Mouse (Mus musculus) CH12.LX (cell line): Measurements from ENCODE around the gene Rrbp1. TPM values are rescaled to one million over a fixed set of nuclear protein-coding genes. Genes with fewer than 3 reads are reported as not detected.

Experiments used
- DNase-seq: peaks from one replicate; pipeline ENCODE4 v3.0.0-alpha.2; 2013; ENCODE audit errors: extremely low read depth
- H3K27ac ChIP-seq: 2 replicates; pipeline ENCODE4 v1.5.1; 2012; ENCODE audit warnings: low read depth, mild to moderate bottlenecking, control low read depth, moderate library complexity; ENCODE audit not compliant: insufficient read depth
- H3K27me3 ChIP-seq: replicated peaks from 2 replicates; pipeline ENCODE3; 2012; ENCODE audit warnings: inconsistent platforms
- H3K36me3 ChIP-seq, 2 experiments: replicated peaks in 1 of 2; 2 replicates each; pipeline versions ENCODE3 to v1.6.1; 2012; ENCODE audit warnings: inconsistent platforms in 1 of 2, low read length in 1 of 2, mild to moderate bottlenecking in 1 of 2, mixed read lengths in 1 of 2, moderate library complexity in 1 of 2; ENCODE audit not compliant: control insufficient read depth in 1 of 2, insufficient read depth in 1 of 2
- H3K4me1 ChIP-seq, 2 experiments: 2 replicates each; pipeline ENCODE4 v1.6.1; 2012; ENCODE audit warnings: inconsistent platforms in 1 of 2, moderate library complexity in 1 of 2; ENCODE audit not compliant: insufficient read depth in 2 of 2, control insufficient read depth in 1 of 2
- H3K4me2 ChIP-seq: 2 replicates; pipeline ENCODE4 v1.6.1; 2012; ENCODE audit warnings: low read depth, mild to moderate bottlenecking, control low read depth; ENCODE audit not compliant: poor library complexity, insufficient read depth, severe bottlenecking
- H3K4me3 ChIP-seq, 3 experiments: fragments of 150-350 bp in 1 of 3; sonication (generic) in 1 of 3; replicated peaks in 1 of 3; 2 replicates each; pipeline versions ENCODE3 to v1.5.1; 2011 to 2012; ENCODE audit warnings: low read depth in 2 of 3, low read length in 2 of 3, mild to moderate bottlenecking in 2 of 3, moderate library complexity in 2 of 3, control low read depth in 1 of 3, improper control_type of control experiment in 1 of 3, inconsistent platforms in 1 of 3, mixed read lengths in 1 of 3; ENCODE audit not compliant: poor library complexity in 1 of 3
- H3K79me2 ChIP-seq: replicated peaks from 2 replicates; pipeline ENCODE4 v1.6.1; 2012; ENCODE audit warnings: mild to moderate bottlenecking, moderate library complexity; ENCODE audit not compliant: control insufficient read depth, poor library complexity, insufficient read depth, severe bottlenecking; ENCODE audit errors: extremely low read depth
- H3K9ac ChIP-seq: 2 replicates; pipeline ENCODE4 v1.6.1; 2012; ENCODE audit warnings: low read depth, mild to moderate bottlenecking, control low read depth, moderate library complexity; ENCODE audit not compliant: insufficient read depth
- H3K9me3 ChIP-seq: replicated peaks from 2 replicates; pipeline ENCODE3; 2012; ENCODE audit warnings: low read length, inconsistent platforms, mixed read lengths
- CHD1 ChIP-seq: IDR thresholded peaks from 2 replicates; pipeline ENCODE4 v1.6.1; 2012; ENCODE audit warnings: low read depth, low read length, improper control_type of control experiment, inconsistent platforms
- CHD2 ChIP-seq: IDR thresholded peaks from 2 replicates; pipeline ENCODE4 v1.6.1; 2011; ENCODE audit warnings: low read length, improper control_type of control experiment
- E2F4 ChIP-seq: IDR thresholded peaks from 2 replicates; pipeline ENCODE4 v1.6.1; 2011; ENCODE audit warnings: low read depth, low read length, improper control_type of control experiment; ENCODE audit not compliant: insufficient replicate concordance
- ELF1 ChIP-seq: IDR thresholded peaks from 2 replicates; pipeline ENCODE4 v1.6.1; 2014; ENCODE audit warnings: low read depth, mild to moderate bottlenecking, inconsistent platforms, low read length, improper control_type of control experiment
- ETS1 ChIP-seq: conservative IDR thresholded peaks from 2 replicates; pipeline ENCODE4 v1.6.1; 2012; ENCODE audit warnings: low read depth, mild to moderate bottlenecking, inconsistent platforms, low read length, improper control_type of control experiment, moderate library complexity
- GABPA ChIP-seq: IDR thresholded peaks from 2 replicates; pipeline ENCODE4 v1.6.1; 2012; ENCODE audit warnings: low read depth, low read length, improper control_type of control experiment, inconsistent platforms; ENCODE audit not compliant: insufficient replicate concordance
- HCFC1 ChIP-seq: IDR thresholded peaks from 2 replicates; pipeline ENCODE4 v1.6.1; 2012; ENCODE audit warnings: low read depth, mild to moderate bottlenecking, inconsistent platforms, low read length, improper control_type of control experiment
- IRF4 ChIP-seq: IDR thresholded peaks from 2 replicates; pipeline ENCODE4 v1.6.1; 2014; ENCODE audit warnings: low read depth, mild to moderate bottlenecking, inconsistent platforms, low read length, improper control_type of control experiment
- MAFK ChIP-seq: IDR thresholded peaks from 2 replicates; pipeline ENCODE4 v1.6.1; 2011; ENCODE audit warnings: low read length, improper control_type of control experiment; ENCODE audit not compliant: insufficient replicate concordance
- MAZ ChIP-seq: IDR thresholded peaks from 2 replicates; pipeline ENCODE4 v1.6.1; 2012; ENCODE audit warnings: low read depth, mild to moderate bottlenecking, inconsistent platforms, low read length, improper control_type of control experiment, moderate library complexity
- MEF2A ChIP-seq: IDR thresholded peaks from 2 replicates; pipeline ENCODE4 v1.6.1; 2014; ENCODE audit warnings: low read depth, mild to moderate bottlenecking, inconsistent platforms, low read length, improper control_type of control experiment, borderline replicate concordance
- MXI1 ChIP-seq: IDR thresholded peaks from 2 replicates; pipeline ENCODE4 v1.6.1; 2011; ENCODE audit warnings: mild to moderate bottlenecking, low read depth, low read length, improper control_type of control experiment
- MYC ChIP-seq: IDR thresholded peaks from 2 replicates; pipeline ENCODE4 v1.6.1; 2011; ENCODE audit warnings: low read depth, mild to moderate bottlenecking, improper control_type of control experiment, low read length
- NELFE ChIP-seq: IDR thresholded peaks from 2 replicates; pipeline ENCODE4 v1.6.1; 2011; ENCODE audit warnings: low read depth, low read length, improper control_type of control experiment
- NRF1 ChIP-seq: IDR thresholded peaks from 2 replicates; pipeline ENCODE4 v1.6.1; 2014; ENCODE audit warnings: low read depth, mild to moderate bottlenecking, inconsistent platforms, low read length, improper control_type of control experiment, moderate library complexity
- PAX5 ChIP-seq: IDR thresholded peaks from 2 replicates; pipeline ENCODE4 v1.6.1; 2012; ENCODE audit warnings: low read length, inconsistent platforms, mixed read lengths
- POLR2A ChIP-seq: IDR thresholded peaks from 2 replicates; pipeline ENCODE4 v1.6.1; 2011; ENCODE audit warnings: low read depth, mild to moderate bottlenecking, improper control_type of control experiment, low read length
- POLR2AphosphoS2 ChIP-seq: IDR thresholded peaks from 2 replicates; pipeline ENCODE4 v1.6.1; 2011; ENCODE audit warnings: low read depth, low read length, improper control_type of control experiment
- RAD21 ChIP-seq: IDR thresholded peaks from 2 replicates; pipeline ENCODE4 v1.6.1; 2011; ENCODE audit warnings: low read depth, mild to moderate bottlenecking, low read length, improper control_type of control experiment, moderate library complexity
- RCOR1 ChIP-seq: conservative IDR thresholded peaks from 2 replicates; pipeline ENCODE4 v1.6.1; 2012; ENCODE audit warnings: low read depth, mild to moderate bottlenecking, inconsistent platforms, low read length, improper control_type of control experiment
- SIN3A ChIP-seq: IDR thresholded peaks from 2 replicates; pipeline ENCODE4 v1.6.1; 2012; ENCODE audit warnings: low read length, improper control_type of control experiment, inconsistent platforms
- SMC3 ChIP-seq: IDR thresholded peaks from 2 replicates; pipeline ENCODE4 v1.6.1; 2011; ENCODE audit warnings: low read depth, low read length, improper control_type of control experiment
- TBP ChIP-seq: conservative IDR thresholded peaks from 2 replicates; pipeline ENCODE4 v1.6.1; 2011; ENCODE audit warnings: low read depth, low read length, improper control_type of control experiment
- UBTF ChIP-seq: IDR thresholded peaks from 2 replicates; pipeline ENCODE4 v1.6.1; 2012; ENCODE audit warnings: low read depth, mild to moderate bottlenecking, inconsistent platforms, low read length, improper control_type of control experiment, moderate library complexity
- USF1 ChIP-seq: IDR thresholded peaks from 2 replicates; pipeline ENCODE4 v1.6.1; 2014; ENCODE audit warnings: low read depth, mild to moderate bottlenecking, inconsistent platforms, low read length, improper control_type of control experiment
- USF2 ChIP-seq: conservative IDR thresholded peaks from 2 replicates; pipeline ENCODE4 v1.6.1; 2011; ENCODE audit warnings: low read depth, low read length, improper control_type of control experiment
- ZC3H11A ChIP-seq: IDR thresholded peaks from 2 replicates; pipeline ENCODE4 v1.6.1; 2012; ENCODE audit warnings: low read depth, mild to moderate bottlenecking, inconsistent platforms, low read length, improper control_type of control experiment
- ZKSCAN1 ChIP-seq: IDR thresholded peaks from 2 replicates; pipeline ENCODE4 v1.6.1; 2012; ENCODE audit warnings: low read depth, inconsistent platforms, low read length, improper control_type of control experiment, borderline replicate concordance
- ZMIZ1 ChIP-seq: IDR thresholded peaks from 2 replicates; pipeline ENCODE4 v1.6.1; 2012; ENCODE audit warnings: low read depth, mild to moderate bottlenecking, inconsistent platforms, low read length, improper control_type of control experiment
- ZNF384 ChIP-seq: IDR thresholded peaks from 2 replicates; pipeline ENCODE4 v1.6.1; 2012; ENCODE audit warnings: low read depth, low read length, improper control_type of control experiment, inconsistent platforms
- dilution Hi-C: fragments of 300-500 bp; cut with MboI; formaldehyde crosslinking; loops from 2 replicates; pipeline ENCODE4 v1.14.3; 2020; ENCODE audit warnings: low sequenced_read_pairs; ENCODE audit not compliant: extremely low pct_unique_long_range_greater_than_20kb, extremely low pct_ligation_motif_present
- in situ Hi-C: fragments of 300-500 bp; cut with MboI; formaldehyde crosslinking; loops from 3 replicates; pipeline ENCODE4 v1.14.3; 2019; ENCODE audit warnings: low sequenced_read_pairs, low pct_ligation_motif_present, low pct_unique_long_range_greater_than_20kb, mixed read lengths
- polyA plus RNA-seq: library from polyadenylated mRNA; unstranded; fragments of >175 nt; gene quantifications from 2 replicates; pipeline ENCODE4 v1.2.1, GENCODE M21; 2012; ENCODE audit warnings: low read depth; ENCODE audit not compliant: insufficient read length
- total RNA-seq, 2 experiments: library from RNA; depleted of rRNA; stranded (reverse); fragments of 300-350 nt in 1 of 2; fragments of >200 nt in 1 of 2; gene quantifications; 2 replicates each; pipeline ENCODE4 v1.2.3; 2012 to 2014

The Rrbp1 gene
- total and polyA plus RNA-seq, 3 experiments = 42.4 to 127 (median 49.3) TPM

DNA sequence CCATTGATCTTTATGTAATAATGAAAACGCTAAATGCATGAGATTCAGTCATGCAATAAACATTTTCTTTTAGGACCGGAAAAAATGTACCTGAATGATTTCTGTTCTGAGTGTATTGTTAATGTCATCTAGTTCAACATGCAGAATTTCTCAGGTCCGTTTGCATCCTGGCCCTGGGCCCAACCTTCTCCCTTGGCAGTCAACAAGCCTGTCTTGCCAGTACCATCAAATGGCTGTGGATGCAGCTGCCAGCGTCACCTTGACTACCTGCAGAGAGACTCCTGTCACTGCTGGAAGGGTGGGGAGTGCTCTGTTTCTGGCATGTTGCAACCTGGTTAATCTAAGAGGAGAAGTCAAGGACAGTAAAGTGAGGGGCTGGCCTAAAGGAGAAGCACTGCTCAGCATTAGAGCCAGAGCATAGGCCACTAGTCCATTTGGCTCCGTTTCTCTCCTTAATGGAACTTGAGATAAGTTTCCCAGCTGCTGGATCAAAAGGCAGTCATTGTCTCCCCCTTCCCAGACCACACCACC, 110.2 kb downstream of the Rrbp1 start:
- in situ Hi-C loops = no loop called here

DNA sequence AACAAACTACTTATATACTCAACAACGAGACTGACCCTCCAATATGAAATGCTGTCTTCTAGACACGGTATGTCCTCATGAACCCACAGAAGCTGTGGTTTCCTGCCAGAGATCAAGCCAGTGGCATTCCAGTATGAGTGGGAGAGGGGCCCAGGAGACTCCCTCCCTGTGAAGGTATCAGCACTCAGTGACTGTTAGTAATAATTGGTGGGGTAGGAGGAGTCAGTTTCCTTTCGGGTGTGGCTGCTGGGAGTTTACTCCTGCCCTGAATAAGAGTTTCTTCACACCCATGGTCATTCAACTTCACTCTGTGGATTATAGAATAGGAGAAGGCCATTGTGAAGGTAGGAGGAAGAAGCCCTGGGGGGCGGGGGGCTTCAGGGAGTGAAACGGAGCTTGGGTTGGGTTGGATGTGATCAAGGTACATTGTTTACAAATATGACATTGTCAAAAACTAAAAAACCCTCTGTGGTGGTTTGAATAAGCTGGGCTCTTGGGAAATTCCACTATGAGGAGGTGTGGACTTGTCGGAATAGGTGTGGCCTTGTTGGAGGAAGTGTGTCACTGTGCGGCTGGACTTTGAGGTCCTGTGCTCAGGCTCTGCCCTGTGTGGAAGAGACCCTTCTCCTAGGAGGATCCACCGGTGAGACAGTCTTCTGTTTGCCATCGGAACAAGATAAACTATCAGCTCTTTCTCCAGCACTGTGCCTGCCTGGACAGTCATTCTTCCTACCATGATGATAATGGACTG, 111.4 kb downstream of the Rrbp1 start:
- Histone ChIP-seq H3K4me2 (peak overlapping the region; percentile 86), H3K36me3 (no peaks in the 10 kb centered on the region), H3K27me3 (no peaks in the 10 kb centered on the region), H3K4me1 (peaks cover 8 to 40% of the 10 kb centered on the region in 2 experiments; a peak in 3 of 4 replicates), H3K4me3 (peak overlapping the region in 1 of 3 experiments; percentile 36), H3K9ac (peak overlapping the region; percentile 56), H3K27ac (peak overlapping the region; percentile 65), H3K9me3 (no peaks in the 10 kb centered on the region), H3K79me2 (no peaks in the 10 kb centered on the region)
- DNase-seq = no peak
- dilution Hi-C loops (no loop called here), in situ Hi-C loops (no loop called here)
- no peak for TF ChIP-seq USF2
- peak; percentile 30; the same call in 1 of the 2 replicates for TF ChIP-seq ELF1
- TF ChIP-seq IRF4 = peak; percentile 54
- TF ChIP-seq UBTF = no peak
- TF ChIP-seq MYC = no peak
- no peak for TF ChIP-seq MAZ
- no peak for TF ChIP-seq E2F4
- no peak for TF ChIP-seq NELFE
- no peak for TF ChIP-seq ZC3H11A
- no peak for TF ChIP-seq RCOR1
- TF ChIP-seq USF1 = no peak
- TF ChIP-seq MAFK = no peak
- no peak for TF ChIP-seq ZNF384
- TF ChIP-seq NRF1 = no peak
- TF ChIP-seq ETS1 = no peak
- 0 out of 2 replicates have a peak, but pooled peaks have one; percentile 32 for TF ChIP-seq TBP
- no peak for TF ChIP-seq SIN3A
- 0 out of 2 replicates have a peak, but pooled peaks have one; percentile 48 for TF ChIP-seq ZMIZ1
- TF ChIP-seq POLR2AphosphoS2 = no peak
- TF ChIP-seq CHD1 = no peak
- TF ChIP-seq POLR2A = peak; percentile 58
- no peak for TF ChIP-seq RAD21
- TF ChIP-seq HCFC1 = no peak
- TF ChIP-seq MEF2A = peak; percentile 49; the same call in 1 of the 2 replicates
- 0 out of 2 replicates have a peak, but pooled peaks have one; percentile 17 for TF ChIP-seq MXI1
- no peak for TF ChIP-seq GABPA

More for the DNA sequence above, 110.2 kb downstream of the Rrbp1 start:
- H3K36me3 ChIP-seq = no peaks in the 10 kb centered on the region
- dilution Hi-C loops = no loop called here
- no peak overlapping the region for H3K4me2 ChIP-seq
- no peaks in the 10 kb centered on the region for H3K9me3 ChIP-seq
- H3K27ac ChIP-seq = no peak overlapping the region
- H3K9ac ChIP-seq = no peak overlapping the region
- no peak for TF ChIP-seq PAX5
- TF ChIP-seq RAD21 = no peak
- no peak for TF ChIP-seq MYC
- TF ChIP-seq CHD2 = no peak
- no peak for TF ChIP-seq ZNF384
- no peak for TF ChIP-seq ZC3H11A
- TF ChIP-seq ZKSCAN1 = no peak
- no peak for TF ChIP-seq POLR2AphosphoS2
- no peak for TF ChIP-seq MEF2A
- no peak for TF ChIP-seq SIN3A
- TF ChIP-seq SMC3 = no peak
- no peak for TF ChIP-seq USF2
- TF ChIP-seq ETS1 = no peak
- H3K4me3 ChIP-seq = no peak overlapping the region
- H3K79me2 ChIP-seq = no peaks in the 10 kb centered on the region
- DNase-seq = no peak
- H3K27me3 ChIP-seq = no peaks in the 10 kb centered on the region
- H3K4me1 ChIP-seq = peaks cover 8 to 39% of the 10 kb centered on the region in 2 experiments; a peak in 3 of 4 replicates
